Mouse (Mus musculus): ENCODE data around the gene Cab39l.
A peak's percentile ranks its signal among the peaks of the same experiment; 100 is the strongest.

Gene Cab39l

DNA sequence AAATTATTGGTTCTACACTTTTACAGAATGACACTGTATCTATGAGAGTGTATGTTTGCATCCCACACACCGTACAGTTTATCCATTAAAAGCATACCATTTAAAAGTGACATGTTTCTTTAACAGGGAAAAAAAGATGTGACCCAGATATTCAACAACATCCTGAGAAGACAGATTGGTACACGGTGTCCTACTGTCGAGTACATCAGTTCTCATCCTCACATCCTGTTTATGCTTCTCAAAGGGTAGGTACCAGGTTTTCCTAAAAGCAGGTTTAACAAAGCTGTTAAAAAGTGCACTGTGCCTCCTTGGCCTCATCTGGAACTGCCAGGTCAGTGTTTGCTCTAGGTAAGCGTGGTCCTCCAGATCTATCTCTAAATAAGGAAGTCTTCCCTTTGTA is 65.4 kb downstream of the Cab39l start:
- DNase-seq (ENCODE audit: low spot score): no peak

DNA sequence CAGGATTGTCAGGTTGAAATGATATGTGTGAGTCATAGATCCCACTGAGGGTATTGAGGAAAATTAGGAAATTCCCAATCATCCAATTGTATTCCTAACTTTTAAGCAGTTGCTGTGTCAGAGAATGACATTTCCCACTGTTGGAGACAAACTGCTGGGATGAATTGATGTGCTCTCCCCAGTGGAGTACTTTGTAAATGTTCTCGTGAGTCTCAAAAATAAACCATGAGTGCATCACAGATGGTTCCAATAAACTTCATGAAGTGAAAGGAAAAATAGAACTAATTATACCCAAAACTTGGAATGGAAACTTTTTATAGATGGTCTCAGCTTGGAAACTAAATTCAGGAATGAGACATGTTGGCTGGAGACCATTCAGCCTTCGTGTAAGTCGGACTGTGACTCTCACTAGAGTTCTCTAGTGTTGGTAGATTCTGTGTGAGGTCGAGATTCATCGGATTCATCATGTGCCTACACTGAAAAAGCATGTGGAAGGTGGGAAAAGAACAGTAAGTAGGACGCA is 73.2 kb downstream of the Cab39l start:
- peak; percentile 7 for DNase-seq (ENCODE audit: low spot score)

- no peak for DNase-seq (ENCODE audit: low spot score)
Measured at GRCm38 (mm10) chr14:59525843-59526242, 85.1 kb downstream of the Cab39l start.

DNA sequence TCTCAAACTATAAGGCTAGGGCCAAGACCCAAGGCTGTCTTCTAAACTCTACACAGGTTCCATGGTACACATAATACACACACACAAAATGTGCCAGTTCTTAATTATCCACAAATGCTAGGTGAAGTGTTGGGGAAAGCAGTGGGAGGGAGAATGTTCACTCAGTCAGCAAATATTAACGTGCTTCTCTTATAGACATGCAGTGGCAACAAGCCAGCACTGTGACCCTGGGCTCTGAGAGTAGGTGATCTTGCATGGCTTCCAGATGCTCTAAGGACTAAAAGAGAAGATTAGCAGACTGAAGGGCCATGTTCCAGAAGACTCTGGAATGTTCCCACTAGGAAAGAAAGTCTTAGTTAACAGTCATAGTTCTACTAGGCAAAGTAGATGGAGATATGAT is 90.0 kb downstream of the Cab39l start:
- DNase-seq (ENCODE audit: low spot score): no peak

DNA sequence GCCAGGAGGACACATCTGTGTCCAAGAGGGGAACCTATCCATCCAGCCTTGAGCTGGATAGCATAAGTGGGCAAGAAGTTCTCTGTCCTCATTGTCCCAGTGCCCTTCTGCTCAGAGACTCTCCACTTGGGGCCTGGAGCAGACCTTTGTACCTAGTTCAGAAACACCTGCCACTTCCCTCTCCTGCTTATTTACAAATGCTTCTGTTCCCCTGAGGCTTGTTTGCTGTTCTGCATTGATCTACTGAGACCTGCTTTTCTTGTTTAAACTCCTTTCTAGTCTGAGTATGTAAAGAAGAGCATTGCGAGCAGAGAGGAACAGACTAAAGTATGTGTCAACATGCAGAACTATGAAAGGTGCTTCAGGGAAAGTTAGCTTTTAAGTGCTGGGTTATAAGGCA is 92.2 kb downstream of the Cab39l start:
- DNase-seq (ENCODE audit: low spot score): no peak

- DNase-seq (ENCODE audit: low spot score): no peak
Measured at GRCm38 (mm10) chr14:59533908-59534307, 93.1 kb downstream of the Cab39l start.

DNA sequence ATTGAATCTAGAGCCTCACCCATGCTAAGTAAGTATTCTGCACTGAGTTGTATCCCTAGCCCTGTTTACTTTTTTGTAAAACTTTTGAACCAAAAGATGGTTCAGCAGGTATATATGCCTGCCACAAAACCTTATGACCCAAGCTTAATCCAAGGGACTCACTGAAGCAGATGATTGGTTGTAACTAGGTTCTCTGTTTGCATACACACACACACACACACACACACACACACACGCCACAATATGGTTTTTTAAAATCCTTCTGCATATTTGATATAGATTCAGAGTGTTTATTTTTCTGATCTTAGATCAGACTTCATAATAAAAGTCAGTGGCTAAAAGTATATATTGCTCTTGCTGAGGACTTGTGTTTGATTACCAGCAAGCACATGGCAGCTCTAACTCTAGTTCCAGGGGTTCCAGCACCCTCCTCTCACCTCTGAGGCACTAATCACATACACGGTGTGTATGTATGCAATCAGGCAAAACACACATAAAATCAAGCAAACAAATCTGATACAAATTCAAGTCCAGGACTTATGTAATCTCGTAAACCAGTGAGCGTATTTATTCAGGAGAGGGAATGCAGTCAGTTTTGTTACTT is 97.2 kb downstream of the Cab39l start:
- no peak for DNase-seq (ENCODE audit: low spot score)

- DNase-seq (ENCODE audit: low spot score): no peak
Measured at GRCm38 (mm10) chr14:59540230-59540629, 99.5 kb downstream of the Cab39l start.

DNA sequence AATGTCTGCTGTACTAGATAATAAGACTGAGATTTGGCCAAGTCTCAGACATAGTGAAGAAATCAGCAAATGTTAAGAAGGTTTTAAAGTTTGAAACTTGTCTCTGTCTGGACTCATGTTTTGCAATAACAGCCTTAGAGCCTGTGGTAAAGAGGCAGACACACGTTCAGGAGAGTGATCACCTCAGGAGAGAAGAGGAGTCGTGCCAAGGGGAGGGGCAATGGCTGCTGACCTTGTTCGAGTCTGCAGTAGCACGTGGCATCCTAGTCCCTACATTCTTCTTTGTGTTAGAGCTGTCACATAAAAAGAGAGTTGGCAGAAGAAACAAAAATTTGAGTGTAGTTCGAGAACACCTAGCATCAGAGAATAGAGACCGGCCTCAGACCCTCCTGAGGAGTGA is 100.0 kb downstream of the Cab39l start:
- DNase-seq (ENCODE audit: low spot score): no peak

- DNase-seq (ENCODE audit: low spot score): no peak
Measured at GRCm38 (mm10) chr14:59543158-59543826, 102.5 kb downstream of the Cab39l start.

DNA sequence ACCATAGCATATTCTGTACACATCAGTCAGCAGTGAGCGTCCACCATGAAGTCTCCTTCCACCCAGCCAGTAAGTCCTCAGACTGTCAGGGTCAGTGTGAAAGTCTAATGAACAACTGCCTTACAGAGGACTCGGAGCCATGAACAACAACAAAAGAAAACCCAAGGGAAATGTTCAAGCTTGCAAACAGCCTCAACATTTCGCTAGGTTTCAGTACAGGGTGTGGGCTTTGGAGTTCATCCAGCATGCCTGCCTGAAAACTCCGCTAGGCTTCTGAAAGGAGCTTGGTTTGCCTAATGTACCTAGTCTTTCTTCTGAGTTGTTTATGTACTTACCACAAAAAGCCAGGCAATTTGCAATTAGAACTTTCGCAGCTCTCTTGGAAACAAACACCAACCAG is 103.2 kb downstream of the Cab39l start:
- DNase-seq (ENCODE audit: low spot score): no peak

DNA sequence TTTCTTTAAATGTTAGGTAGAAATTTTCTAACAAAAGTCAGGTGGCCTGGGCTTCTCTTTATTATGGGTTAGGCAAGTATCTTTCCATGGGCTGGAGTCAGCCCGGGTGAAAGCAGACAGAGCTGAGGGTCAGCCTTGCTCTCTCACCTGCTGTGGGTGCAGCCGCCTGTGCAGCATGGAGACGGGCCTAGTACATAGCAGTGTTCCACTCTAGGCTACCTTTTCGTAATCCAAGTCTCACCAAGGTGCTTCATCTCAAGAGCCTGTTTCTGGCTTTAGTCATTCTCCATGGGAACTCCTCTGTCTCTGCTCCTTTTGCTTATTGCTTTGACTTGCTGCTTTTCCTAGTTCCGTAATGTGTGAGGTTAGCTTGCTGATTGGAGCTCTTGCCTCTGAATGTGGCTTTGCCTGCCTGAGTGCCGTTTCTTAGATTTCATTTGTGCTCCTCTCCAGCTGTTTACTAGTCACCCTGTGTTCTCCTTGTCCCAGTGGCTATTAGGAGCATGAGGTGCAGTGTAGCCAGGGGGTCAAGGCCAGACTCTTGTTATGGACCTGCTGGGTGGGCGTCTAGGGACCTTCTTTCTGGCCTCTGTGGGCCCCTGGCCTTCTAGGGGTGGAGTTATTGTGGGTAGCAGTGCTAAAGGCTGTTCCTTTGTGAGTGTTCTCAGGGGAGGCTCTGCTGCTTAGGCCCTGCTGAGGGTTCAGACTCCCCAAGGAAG is 105.5 kb downstream of the Cab39l start:
- DNase-seq (ENCODE audit: low spot score): no peak

DNA sequence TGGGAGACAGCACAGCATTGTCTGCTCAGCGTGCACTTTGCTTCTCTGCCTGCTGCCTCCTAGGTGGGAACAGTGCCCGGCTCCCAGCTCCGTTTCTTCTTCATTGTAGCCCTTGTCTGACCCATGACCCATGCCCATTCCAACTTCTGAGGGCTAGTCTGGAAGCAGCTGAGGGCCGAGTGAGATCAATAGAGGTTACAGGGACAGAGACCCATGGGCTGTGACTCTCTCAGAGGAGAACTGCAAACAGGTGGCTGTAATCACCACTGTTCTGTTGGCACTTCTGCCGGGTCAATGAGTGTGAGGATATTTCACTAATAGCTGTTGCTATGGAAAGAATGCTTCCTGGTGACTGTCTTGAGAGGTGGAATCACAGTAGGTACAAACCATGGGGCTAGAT is 106.8 kb downstream of the Cab39l start:
- DNase-seq (ENCODE audit: low spot score): no peak

- no peak for DNase-seq (ENCODE audit: low spot score)
Measured at GRCm38 (mm10) chr14:59548532-59548931, 107.8 kb downstream of the Cab39l start.

DNA sequence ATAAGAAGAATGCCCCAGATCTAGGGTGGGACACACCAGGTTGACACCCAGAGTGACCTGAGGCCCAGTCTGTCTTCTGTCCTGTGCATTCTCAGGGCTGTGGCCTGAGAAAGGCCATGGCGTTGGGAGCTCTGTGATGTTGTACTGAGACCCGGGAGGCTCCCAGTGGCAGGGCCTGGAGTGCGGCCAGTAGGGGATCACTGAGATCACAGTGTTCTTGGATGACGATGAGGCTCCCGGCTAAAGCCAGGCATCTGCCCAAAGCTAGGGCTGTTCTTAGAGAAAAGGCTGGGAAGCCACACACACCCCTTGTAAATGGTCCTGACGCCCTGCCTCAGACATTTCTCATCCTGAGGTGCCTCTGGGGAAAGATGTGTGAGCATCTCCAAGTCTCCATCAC is 108.3 kb downstream of the Cab39l start:
- peak; percentile 23 for DNase-seq (ENCODE audit: low spot score)

DNA sequence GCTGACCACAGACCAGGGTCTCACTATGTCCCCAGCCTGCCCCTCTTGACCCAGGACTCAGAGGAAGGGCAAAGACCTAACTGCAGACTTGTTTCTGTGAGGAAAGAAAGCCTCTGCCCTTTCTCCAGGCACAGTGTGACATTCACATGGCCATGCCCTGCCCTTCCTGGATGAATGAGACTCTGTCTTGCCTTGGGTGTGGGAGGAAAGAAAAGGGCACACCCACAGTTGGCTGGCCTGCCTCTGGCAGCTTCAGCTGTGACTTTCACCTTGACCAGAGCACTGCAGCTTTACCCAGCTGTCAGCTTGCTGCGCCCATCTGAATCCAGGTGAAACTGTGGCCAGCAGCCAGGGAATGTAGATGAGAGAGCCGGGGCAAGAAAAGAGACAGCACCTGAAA is 110.1 kb downstream of the Cab39l start:
- DNase-seq (ENCODE audit: low spot score): no peak

- DNase-seq (ENCODE audit: low spot score): no peak
Measured at GRCm38 (mm10) chr14:59551956-59552355, 111.2 kb downstream of the Cab39l start.

- no peak for DNase-seq (ENCODE audit: low spot score)
Measured at GRCm38 (mm10) chr14:59554025-59554424, 113.3 kb downstream of the Cab39l start.

- DNase-seq (ENCODE audit: low spot score): no peak
Measured at GRCm38 (mm10) chr14:59555018-59555417, 114.2 kb downstream of the Cab39l start.

- DNase-seq (ENCODE audit: low spot score): peak; percentile 66
Measured at GRCm38 (mm10) chr14:59555928-59556531, 115.3 kb downstream of the Cab39l start.

- DNase-seq (ENCODE audit: low spot score): no peak
Measured at GRCm38 (mm10) chr14:59557071-59557470, 116.3 kb downstream of the Cab39l start.

GRCm38 (mm10) chr14:59557886-59558285 is 117.1 kb downstream of the Cab39l start:
- DNase-seq (ENCODE audit: low spot score): no peak

DNA sequence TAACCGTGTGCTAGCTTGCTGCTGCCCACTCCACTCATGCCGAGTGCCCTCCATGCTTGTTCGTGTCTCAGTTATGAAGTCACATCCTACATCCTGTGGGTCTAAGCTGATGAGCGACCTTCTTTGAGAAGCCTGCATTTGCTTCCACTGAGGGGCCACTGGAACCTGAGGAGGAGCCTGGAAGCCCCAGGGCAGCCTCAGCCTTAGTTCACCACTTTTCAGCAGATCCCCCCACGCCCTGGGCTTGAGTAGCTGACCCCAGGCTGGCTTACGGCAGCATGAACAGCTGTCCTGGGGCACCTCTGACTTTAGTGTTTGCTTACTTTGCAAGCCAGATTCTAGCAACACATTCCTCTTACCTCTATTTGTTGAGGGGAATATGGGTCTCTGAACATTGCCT is 126.0 kb downstream of the Cab39l start:
- DNase-seq (ENCODE audit: low spot score): no peak
